Mouse (Mus musculus) E14TG2a.4 (cell line): ENCODE data around the gene Gm10837.

Experiments used
- CTCF ChIP-seq: conservative IDR thresholded peaks from 2 replicates; pipeline ENCODE4 v1.5.1; 2014; ENCODE audit warnings: low read length
- NANOG ChIP-seq: IDR thresholded peaks from 2 replicates; pipeline ENCODE4 v1.6.1; 2014; ENCODE audit warnings: borderline replicate concordance, low read length, mixed read lengths
- POU5F1 ChIP-seq: IDR thresholded peaks from 2 replicates; pipeline ENCODE4 v1.6.1; 2014; ENCODE audit warnings: low read length, borderline replicate concordance

DNA sequence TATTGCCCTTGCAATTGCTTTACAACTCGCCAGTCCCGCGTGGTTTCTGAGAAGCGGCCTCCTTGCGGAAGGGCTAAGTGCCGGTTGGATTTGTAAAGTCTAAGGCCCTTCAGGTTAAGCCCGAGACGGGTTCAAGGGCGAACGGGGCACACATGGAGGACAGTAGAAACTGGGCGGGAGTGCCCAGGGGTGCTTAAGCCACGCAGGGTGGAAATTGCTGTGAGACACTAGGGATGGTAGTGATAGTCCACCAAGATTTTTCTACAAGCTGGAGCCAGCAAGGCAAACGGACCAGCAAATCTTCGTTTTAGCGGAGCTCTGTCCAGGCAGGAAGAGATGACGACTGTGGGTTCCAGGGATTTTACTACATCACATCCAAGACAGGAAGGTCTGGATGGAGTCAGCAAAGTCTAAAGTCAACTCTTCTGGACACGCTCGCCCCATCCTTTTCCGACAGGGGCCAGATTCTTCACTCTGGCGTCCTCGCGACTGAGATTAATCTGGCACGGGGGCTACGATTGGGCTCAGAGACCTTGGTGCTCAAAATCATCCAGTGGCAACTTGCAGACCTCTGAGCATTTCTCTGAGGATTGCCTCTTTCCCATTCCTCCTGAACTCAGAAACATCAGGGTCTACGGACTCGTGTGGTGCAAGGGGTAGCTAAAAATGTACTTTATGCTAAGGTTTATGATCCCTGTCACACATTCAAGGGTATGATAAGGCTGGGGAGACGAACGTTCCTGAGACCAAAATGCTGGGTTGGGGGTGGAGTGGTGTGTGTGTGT, 21.2 kb upstream of the Gm10837 start:
- TF ChIP-seq CTCF (no peak), POU5F1 (no peak), NANOG (no peak)
